Mouse (Mus musculus) adrenal gland, postnatal 14 days (tissue): Measurements from ENCODE around the gene Atp6v1g2. TPM values are rescaled to one million over a fixed set of nuclear protein-coding genes. Genes with fewer than 3 reads are reported as not detected.
A peak's percentile ranks its signal among the peaks of the same experiment; 100 is the strongest.

Experiments
- DNase-seq: peaks from one replicate; pipeline ENCODE4 v3.0.0; 2021; ENCODE audit warnings: mixed read lengths
- long read RNA-seq, 2 experiments: library from polyadenylated mRNA; stranded (forward); transcript quantifications; one replicate each; pipeline ENCODE4 v2.0.0; 2021
- total RNA-seq: library from RNA; stranded (reverse); gene quantifications from 2 replicates; pipeline ENCODE4 v1.2.3, GENCODE M21; 2021

The Atp6v1g2 gene
- 7.0 and 8.2 TPM in 2 replicates for total RNA-seq
- long read RNA-seq, experiment 1, partial matches to known transcripts, result 0 of 12 reads
- long read RNA-seq, experiment 1, other reads (novel, unspliced or antisense), result 6 of 12 reads
- long read RNA-seq, experiment 2, partial matches to known transcripts, result 0 of 6 reads
- long read RNA-seq, experiment 2, other reads (novel, unspliced or antisense), result 4 of 6 reads

DNA sequence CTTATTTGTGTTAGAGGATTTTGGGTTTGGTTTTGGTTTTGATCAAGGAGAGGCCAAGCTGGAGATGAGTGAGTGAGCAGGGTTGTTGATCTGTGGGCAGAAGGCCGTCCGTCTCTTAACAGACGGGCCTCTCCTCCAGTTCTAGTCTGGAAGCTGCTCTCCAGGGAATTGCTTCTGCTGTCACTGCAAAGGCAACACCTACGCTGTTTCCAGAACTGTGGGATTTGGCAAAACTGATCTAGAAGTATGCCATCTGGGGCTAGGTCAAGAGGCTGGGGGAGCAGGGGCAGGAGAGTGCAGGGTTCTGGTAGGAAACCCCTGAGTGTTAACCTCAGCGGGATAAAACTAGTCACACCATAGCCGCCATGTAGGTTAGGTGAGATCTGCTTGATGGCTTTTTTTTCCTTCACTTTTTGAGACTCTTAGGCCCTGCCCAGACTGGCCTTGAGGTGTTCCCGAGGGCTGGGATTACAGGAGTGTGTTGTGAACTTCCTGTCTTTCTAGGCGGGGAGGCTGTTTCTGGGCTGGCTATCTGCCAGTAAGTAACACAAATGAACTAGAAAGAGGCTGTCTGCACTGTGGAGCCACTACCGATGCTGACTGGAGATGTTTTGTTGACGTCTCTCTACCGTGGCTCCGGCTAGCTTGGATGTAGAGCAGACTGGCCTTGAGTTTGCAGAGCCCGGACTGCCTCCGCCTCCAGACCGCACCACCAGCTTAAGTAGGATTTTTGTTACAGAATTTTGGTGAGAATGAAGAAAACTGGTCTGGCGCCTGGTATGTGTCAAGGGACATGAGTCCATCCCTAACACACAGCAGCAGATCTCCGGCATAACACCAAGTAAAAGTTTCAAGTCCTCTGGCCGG is at the start of gene Atp6v1g2:
Atp6v1g2 (plus strand) TSS at position 547 of the 867 bp plus-strand sequence.
- DNase-seq, result peak; percentile 53

DNA sequence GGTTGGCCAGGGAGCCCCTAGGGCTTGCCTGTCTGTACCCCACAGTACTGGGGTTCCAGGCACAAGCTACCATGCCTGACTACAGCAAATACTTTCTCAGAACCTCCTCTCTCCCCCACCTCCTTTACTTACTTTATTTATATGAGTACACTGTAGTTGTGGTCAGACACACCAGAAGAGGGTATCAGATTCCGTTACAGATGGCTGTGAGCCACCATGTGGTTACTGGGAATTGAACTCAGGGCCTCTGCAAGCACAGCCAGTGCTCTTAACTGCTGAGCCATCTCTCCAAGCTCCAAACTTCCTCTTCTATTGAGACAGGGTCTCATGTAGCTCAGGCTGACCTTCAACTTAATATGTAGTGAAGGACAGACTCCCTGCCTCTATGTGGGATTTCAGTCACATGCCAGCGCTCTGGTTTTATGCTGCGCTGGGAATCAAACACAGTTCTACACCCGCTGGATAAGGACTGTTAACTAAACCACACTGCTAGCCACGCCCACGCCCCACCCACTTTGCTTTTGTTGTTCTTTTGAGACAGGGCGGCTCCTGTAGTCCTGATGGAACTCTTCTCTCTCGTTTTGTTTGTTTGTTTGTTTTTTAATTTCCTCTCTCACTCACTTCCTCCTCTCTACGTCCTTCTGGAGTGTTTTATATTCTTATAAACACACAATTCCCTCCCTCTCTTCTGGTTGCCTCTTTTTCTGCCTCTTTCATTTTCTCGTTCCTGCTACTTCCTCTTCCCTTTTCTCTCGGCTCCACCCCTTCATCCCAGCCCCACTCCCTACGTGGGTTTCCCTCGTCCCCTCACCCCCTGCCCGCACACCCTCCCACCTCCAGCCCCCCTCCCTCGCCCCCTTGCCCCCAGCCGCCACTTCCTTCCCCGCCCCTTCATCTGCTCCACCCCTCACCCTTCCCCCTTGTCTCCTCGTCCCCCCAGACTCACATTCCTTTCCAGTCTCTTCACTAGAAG is 47.5 kb upstream of the Atp6v1g2 start:
- DNase-seq, result peak; percentile 87

DNA sequence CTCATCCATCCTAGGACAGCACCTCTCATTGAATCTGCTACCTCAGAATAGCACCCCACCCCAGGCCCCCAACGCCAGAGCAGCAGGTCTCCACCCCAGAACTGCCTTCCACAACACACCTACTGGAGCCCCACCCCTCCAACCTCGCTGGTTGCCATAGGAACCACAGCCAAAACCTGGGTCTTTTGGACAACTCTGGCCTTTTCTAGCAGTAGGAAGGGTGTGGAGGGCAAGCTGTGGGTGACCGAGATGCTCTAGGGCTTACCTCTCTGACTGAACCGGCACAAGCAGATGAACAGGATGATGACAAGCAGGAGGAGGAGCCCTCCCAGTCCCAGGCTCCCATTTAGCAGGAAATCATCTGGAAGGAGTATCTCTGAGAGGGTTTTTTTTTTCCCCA is 46.8 kb upstream of the Atp6v1g2 start:
- peak; percentile 57 for DNase-seq

DNA sequence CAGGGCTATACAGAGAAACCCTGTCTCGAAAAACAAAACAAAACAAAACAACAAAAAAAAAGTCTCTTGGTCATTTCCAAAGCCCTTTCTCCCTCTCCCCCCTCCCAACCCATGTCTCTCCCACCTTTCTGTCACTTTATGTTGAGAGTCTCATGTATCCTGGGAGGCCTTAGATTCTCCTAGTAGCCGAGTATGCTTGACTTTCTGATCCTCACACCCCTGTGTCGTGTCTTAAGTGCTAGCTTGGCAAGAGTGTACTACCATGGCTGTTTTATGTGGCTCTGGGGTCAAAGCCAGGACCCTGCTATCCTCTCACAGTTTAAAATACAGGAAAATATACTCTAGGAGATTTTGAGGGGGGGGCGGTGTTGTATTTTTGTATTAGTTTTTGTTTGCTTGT is 46.1 kb upstream of the Atp6v1g2 start:
- DNase-seq, result no peak

DNA sequence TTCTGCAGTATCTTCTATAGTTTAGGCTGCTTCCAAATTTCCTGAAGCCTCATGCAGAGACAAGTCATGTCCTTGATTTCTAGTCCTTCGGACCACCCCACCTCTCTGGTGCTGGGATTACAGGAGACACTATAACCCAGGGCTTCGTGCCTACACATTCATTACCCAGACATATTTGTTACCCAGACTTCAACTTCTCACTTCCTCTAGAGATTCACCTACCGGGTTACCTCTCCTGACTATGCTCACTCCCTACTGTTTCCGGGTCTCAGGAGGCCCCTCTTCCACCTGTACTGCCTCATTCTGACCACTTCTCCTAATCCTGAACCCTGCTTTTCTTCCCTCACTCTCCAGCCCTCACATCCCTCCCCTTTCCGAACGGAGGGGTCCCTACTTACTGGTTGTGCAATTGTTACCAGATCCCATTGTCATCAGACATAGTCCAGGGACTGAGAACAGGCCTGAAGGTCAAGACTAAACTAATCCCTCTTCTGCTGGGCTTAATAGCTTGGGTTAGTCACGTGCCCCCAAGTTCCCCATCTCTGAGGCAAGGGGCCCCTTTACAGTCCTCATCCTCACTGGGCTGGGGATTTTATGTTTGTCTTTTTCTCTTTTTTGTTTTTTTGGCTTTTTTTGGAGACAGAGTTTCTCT is 45.4 kb upstream of the Atp6v1g2 start, which contains the start of gene Lst1:
Lst1 (minus strand) TSS at position 481 of the 652 bp plus-strand sequence.
- DNase-seq, result no peak

DNA sequence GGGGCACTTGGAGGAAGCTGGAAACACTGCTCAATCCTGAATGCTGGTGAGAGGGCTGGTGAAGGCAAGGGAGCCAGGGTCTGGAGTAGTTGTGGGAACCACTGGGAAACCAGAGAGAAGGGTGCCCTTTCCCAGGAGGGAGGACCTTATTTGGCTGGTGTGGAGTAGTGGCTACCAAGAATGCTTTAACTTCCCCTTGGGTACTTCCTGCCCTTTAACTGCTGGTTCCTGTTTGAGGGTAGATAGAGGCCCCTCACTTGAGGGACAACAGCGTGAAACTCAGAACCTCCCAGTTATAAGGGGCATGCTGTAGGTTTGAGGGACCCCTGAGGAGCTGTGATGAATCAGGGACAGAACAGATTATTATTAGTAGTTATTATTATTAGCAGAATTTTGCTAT is 44.3 kb upstream of the Atp6v1g2 start:
- DNase-seq, result no peak

DNA sequence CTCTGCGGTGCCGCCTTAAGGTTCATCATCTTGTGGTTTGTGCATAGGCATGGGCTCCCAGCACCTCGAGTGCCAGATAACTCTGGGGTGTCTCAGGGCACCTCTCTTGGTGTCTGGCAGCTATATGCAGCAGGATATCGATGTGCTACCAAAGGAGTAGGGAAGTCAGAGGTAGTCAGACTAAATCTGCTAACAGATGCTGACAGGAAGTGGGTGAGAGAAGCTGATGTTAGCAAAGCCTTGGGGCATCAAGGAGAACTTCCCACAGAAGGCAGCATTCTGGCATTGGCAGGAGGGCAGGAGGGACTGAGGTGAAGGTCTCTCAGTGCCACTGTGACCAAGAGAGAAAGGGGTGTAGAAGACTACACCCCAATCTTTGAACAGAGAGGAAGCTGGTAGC is 43.4 kb upstream of the Atp6v1g2 start:
- DNase-seq, result no peak

DNA sequence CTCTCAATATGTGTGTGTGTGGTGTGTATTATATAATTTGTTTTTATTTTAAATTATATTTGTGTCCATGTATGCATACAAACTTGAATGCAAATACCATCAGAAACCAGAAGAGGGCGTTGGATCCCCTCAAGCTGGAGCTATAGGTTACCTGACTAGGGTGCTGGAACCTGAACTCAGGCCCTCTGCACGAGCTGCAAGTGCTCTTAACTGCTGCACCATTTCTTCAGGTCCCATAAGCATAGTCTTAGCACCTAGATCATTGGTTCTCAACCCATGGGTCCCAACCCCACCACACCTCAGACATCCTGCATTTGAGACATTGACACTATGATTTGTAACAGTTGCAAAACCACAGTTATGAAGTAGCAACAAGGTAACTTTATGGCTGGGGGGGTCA is 41.7 kb upstream of the Atp6v1g2 start:
- DNase-seq, result no peak

DNA sequence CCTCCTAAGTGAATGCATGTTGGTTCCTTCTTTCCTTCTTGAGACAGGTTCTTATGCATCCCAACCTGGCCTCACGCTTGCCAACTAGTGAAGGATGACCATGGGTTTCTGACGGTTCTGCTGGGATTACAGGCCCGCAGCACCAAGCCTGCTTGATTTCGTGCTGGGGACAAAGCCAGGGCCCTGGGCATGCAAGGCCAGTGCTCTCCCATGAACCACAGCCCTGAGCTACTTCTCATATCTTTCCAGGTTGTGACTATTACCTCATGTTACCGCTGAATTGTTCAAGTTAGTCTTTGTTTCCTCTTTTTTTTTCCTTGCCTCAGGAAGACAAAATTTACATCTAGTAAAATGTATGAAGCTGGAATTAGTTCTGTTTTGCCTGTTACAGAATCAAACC is 40.5 kb upstream of the Atp6v1g2 start:
- DNase-seq, result peak; percentile 53

DNA sequence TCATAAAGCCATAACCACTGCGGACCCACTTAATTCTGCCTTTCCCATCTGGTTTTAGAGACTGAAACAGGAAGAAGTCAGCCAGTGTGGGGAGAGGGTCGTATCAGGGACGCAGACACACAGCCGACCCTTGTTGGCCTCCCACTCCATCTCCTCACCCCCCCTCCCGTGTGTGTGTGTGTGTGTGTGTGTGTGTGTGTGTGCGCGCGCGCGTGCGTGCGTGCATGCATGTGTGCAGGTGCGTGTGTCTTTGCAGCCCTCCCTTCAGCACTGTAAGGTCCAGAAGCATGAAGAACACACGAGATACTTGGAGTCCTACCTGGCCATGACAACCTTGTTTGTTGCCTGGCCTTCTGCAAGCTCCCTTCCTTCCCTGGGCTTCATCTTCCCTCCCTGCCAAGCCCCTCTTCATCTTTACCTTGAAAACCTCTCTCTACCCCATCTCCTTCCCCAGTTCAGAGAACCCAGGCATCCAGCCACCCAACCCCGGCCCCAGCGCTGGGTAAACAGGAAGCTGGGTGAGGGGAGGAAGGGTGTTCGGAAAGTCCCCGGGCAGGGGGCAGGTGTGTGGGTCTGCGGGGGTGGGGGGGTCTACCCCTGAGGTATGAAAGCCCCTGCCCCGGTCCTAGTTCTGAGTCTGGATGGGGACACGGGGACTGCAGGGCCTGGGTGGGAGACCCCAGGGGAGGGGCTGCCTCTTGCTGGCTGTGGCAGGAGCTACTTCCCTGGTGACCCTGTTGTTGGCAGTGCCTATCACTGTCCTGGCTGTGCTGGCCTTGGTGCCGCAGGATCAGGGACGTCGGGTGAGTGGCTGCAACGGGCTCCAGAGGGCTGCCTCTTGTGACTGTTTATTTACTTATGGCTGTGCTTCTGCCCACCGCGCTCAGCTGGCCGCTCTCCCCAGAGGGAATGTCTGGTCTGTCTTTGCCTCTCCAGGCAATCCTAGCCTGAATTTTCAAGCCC is 39.3 kb upstream of the Atp6v1g2 start, which contains the start of gene Ltb:
Ltb (plus strand) TSS at position 559 of the 963 bp plus-strand sequence.
- DNase-seq, result peak; percentile 72

DNA sequence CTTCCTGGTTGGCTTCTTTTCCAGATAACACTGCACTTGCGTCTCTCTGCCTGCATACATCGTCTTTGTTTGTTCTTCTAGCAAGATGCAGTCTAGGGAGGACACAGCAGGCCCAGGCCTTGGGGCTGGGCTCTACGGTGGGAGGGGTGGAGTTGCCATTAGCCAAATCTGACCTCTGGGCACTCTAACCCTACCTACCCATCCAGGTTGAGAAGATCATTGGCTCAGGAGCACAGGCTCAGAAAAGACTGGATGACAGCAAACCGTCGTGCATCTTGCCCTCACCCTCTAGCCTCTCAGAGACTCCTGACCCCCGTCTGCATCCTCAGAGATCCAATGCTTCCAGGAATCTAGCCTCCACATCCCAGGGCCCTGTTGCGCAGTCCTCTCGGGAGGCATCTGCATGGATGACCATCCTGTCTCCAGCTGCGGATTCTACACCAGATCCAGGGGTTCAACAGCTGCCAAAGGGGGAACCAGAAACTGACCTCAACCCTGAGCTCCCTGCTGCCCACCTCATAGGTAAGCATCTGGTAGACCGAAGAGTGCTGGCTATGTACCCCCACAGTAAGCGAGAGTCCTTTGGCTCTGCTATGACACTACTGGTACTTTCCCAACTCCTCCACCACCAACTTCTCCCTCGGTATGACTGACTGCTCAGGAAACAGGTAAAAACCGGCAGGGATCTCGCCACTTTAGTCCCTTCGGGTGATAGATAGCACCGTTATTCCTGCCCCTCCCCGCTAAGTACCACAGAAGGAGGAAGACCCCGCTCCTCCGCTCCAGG is 38.4 kb upstream of the Atp6v1g2 start:
- DNase-seq, result no peak

DNA sequence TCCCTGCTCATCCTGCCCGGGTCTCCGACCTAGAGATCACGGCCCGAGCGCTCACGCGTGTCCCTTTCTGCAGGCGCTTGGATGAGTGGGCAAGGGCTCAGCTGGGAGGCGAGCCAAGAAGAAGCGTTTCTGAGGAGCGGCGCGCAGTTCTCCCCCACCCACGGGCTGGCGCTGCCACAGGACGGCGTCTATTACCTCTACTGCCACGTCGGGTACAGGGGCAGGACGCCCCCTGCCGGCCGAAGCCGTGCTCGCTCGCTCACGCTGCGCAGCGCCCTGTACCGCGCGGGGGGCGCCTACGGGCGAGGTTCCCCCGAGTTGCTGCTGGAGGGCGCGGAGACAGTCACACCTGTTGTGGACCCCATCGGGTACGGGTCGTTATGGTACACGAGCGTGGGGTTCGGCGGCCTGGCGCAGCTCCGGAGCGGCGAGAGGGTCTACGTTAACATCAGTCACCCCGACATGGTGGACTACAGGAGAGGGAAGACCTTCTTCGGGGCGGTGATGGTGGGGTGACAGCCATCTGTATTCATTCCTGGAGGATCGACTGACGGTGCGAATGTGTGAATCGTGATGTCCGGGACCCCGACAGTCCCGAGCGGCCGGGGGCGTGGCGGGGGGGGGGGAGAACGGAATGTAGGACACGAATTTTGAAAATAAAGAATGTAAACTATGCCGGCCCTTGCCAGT is 37.7 kb upstream of the Atp6v1g2 start:
- DNase-seq, result peak; percentile 93

DNA sequence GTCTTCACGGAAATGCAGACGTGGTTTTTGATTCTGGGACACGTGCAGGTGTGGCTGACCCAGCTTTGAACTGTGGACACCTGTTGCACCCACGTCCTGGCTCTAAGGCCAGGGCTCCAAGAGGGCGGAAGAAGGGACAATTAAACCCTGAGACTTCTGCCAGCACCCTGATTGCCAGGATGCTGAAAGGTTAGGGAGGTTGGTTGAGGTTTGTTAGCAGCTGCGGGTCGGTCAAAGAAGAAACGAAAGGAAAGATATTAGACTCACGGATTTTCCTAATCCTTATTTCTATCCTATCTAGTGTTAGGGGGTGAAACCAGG is 37.2 kb upstream of the Atp6v1g2 start:
- DNase-seq, result no peak

DNA sequence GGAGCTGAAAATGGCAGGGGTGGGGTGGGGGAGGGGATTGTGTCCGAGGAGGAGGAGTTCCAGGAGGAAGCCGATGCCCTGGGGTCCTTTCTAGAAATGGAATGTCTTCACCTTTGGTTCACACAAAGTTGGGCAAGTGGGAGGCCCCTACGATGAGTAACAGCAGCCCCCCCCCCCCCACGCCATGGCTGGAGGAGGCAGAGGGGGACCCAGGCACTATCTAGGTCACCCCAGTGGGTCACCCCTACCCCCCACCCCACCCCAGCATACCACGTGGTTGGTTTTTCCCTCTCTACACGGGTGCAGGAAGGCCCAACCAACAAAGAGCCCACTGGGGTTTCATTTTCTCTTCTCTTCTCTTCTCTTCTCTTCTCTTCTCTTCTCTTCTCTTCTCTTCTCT is 36.3 kb upstream of the Atp6v1g2 start:
- DNase-seq, result no peak

DNA sequence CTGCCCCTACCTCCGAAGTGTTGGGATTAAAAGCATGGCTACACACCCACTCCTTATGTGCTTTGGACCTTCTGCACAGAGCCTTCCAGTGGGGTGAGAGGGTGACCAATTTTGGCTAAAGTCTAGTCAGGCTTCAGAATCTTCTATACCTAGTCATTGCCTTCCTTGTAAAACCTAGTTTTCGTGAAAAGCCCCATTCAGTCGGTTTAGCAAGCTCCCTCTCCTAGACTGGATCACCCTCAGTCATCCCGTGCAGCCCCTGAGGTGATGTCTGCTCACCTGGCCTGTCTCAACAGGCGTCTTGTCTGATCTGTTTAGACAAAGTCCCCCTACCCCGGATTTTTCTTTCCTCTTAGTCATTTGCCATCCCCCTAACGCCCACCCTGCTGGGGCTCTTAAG is 35.4 kb upstream of the Atp6v1g2 start:
- DNase-seq, result no peak

DNA sequence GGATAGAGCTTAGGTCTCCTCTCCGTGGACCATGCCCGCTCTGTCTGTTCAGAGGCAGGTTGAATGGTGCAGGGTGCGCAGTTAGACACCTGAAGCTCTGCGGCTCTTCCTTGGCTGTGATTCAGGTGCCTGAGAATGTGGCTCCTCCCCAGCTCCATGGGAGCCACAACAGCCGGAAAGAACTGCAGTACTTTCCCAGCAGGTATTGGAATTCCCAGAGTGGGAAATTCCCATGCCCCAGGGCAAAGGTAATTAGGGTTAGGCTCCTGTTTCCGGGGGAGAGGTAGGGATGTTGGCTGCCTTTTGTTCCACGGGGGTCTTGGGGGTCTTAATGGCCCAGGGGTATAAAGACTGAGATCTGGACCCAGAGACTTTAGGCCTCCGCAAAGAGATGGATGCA is 34.5 kb upstream of the Atp6v1g2 start:
- no peak for DNase-seq

DNA sequence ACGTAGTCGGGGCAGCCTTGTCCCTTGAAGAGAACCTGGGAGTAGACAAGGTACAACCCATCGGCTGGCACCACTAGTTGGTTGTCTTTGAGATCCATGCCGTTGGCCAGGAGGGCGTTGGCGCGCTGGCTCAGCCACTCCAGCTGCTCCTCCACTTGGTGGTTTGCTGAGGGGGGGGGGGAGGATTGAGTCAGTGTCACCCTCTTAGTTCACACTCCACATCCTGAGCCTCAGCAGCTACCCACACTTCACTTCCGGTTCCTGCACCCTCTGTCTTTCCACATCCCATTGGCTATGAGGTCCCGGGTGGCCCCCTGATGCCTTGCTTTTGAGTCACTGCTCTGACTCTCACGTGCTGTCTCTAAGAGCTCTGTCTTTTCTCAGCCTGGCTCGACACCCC is 33.1 kb upstream of the Atp6v1g2 start:
- DNase-seq, result peak; percentile 33

DNA sequence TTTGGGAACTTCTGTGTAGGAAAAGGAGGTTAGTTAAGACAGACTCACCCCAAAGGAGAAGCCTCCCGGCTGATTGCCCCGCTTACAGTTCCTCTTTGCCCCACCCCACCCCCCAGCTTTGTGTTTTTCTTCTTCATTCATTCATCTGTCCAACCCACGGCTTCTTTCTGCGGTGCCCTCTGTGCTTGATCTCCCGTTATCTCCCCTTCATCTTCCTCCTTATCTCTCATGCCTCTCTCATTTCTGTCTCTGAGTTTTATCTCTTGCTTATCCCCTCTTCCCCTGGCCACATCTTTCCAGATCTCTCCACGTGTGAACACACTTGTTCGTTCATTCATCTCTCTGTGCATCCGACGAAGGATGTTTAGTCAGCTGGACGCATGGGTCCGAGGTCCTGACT is 32.3 kb upstream of the Atp6v1g2 start:
- DNase-seq, result no peak

DNA sequence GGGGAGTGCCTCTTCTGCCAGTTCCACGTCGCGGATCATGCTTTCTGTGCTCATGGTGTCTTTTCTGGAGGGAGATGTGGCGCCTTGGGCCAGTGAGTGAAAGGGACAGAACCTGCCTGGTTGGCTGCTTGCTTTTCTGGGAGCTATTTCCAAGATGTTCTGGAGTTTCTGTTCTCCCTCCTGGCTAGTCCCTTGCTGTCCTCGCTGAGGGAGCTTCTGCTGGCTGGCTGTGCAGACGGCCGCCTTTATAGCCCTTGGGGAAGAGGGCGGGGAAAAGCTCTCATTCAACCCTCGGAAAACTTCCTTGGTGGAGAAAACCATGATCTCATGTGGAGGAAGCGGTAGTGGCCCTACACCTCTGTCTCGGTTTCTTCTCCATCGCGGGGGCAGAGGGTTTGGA is 31.7 kb upstream of the Atp6v1g2 start, which contains the start of gene Tnf:
Tnf (minus strand) TSS at position 221 of the 400 bp plus-strand sequence.
- peak; percentile 60 for DNase-seq
